Mouse (Mus musculus) small intestine, adult 10 weeks (tissue): ENCODE data around the gene Adamts3. TPM values are rescaled to one million over a fixed set of nuclear protein-coding genes. Genes with fewer than 3 reads are reported as not detected.

Source experiments
- polyA plus RNA-seq: library from polyadenylated mRNA; stranded (reverse); fragments of 350-450 nt; fragmentation: Illumina TruSeq; extraction: RNeasy Lipid Tissue Mini Kit (QIAGEN cat#74804); gene quantifications from one replicate; pipeline ENCODE4 v1.2.3, GENCODE M21; 2014; ENCODE audit warnings: low replicate concordance

The Adamts3 gene
- polyA plus RNA-seq: 0.26 TPM

DNA sequence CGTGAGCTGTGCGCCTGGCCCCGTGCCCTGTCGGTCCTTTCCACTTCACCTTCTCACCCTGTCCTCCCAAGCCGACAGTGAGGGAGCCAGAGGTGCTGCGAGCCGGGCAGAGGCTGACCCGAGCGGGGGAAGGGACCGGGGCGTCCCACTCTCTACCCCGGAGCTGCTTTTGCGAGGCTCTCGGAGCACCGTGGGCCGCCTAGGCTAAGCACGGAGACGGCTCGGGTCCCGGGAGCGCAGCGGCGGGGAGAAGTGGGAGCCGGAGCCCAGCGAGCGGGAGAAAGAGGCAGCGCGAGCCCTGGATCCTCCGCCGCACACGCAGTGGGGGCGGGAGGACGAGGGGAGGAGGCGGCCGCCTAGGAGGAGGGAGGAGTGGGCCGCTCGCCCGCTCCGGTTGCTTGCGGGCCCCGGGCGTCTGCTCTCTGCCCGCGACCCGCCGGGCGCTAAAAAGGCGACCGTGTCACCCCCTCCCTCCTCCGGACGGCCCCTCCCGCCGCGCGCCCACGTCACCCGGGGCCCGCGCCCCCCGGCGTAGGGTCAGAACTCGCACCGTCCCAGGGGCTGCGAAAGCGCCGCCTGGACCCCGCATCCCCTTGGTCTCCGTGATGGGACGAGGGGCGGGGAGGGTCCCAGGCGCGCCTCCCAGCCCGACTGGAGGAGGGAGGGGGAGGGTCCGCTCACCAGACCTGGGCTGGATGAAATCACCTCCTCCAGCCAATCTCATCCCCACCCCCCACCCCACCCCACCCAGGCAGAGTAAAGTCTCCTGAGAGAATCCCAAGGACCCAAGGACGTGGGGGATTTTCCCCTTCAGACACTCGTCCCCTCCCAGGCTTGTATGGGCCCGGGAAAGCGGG, at the start of gene Adamts3:
Gene Adamts3, minus strand, starts transcription at position 284 of the 857 bp plus-strand sequence.

